8 mouse cellular contexts compared by ENCODE assay signal in the genomic region with DNA sequence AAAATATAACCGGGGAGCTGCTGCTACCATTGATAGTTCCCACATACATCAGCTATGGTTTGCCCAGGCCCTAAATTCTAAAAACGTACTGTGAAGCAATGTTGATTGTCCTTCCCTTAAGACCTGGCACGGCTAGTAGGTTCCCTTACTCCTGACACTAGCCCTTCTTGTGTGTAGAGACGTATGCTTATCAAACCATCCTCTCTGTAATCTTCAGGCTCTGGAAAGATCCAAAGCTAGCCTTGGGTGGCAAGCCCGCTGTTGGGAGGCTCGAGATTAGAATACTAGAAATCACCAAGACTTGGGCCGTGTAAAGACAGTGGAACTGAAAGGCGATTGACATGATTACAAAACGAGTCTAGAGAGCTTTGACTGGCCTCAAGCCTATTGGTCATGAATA. TPM values are rescaled to one million over a fixed set of nuclear protein-coding genes. Genes with fewer than 3 reads are reported as not detected.
DNase-seq lines count a peak whose midpoint lies in the region; ATAC-seq and TF ChIP-seq lines count a peak whose summit lies in the region.

No protein-coding gene starts in this region.

- TF ChIP-seq POLR2A in myocyte (IDR thresholded peaks at IDR 0.05; ENCODE audit: insufficient read length, low read depth), result no peak

- WGBS in intestine, embryonic 15.5 days, result 62% methylated on average over 9 of the region's 9 CpGs

- peak overlapping the region; percentile 84 for H3K4me2 ChIP-seq in intestine, embryonic 15.5 days (replicated peaks)
- peak overlapping the region; percentile 75 for H3K4me2 ChIP-seq in myocyte (ENCODE audit: low read depth)

- no peak for TF ChIP-seq CTCF in layer of hippocampus, adult 2 months (conservative IDR thresholded peaks at IDR 0.05)

- H3K36me3 ChIP-seq in intestine, embryonic 15.5 days, result 0 out of 2 replicates have a peak, but pooled peaks cover 2% of the 10 kb centered on the region
- peaks cover 7% of the 10 kb centered on the region for H3K36me3 ChIP-seq in myocyte (ENCODE audit: control insufficient read depth, insufficient read depth)

- H3K9ac ChIP-seq in intestine, embryonic 15.5 days, result peak overlapping the region; percentile 81

- H3K27me3 ChIP-seq in intestine, embryonic 15.5 days (replicated peaks), result no peaks in the 10 kb centered on the region; the same call in 1 of the 2 replicates
- H3K27me3 ChIP-seq in myocyte (ENCODE audit: control insufficient read depth, insufficient read depth, insufficient read length), result no peaks in the 10 kb centered on the region

- H3K79me2 ChIP-seq in myocyte (ENCODE audit: control insufficient read depth, insufficient read depth), result peaks cover 17% of the 10 kb centered on the region

- 0 out of 2 replicates have a peak, but pooled peaks cover 6% of the 10 kb centered on the region for H3K4me1 ChIP-seq in intestine, embryonic 15.5 days (replicated peaks)

- H3K27ac ChIP-seq in layer of hippocampus, adult 2 months, result peak overlapping the region; percentile 93
- H3K27ac ChIP-seq in intestine, embryonic 15.5 days, result no peak overlapping the region

- H3K9me3 ChIP-seq in intestine, embryonic 15.5 days, result no peaks in the 10 kb centered on the region

- H3ac ChIP-seq in myocyte (ENCODE audit: control insufficient read depth, insufficient read length), result peak overlapping the region; percentile 33

- no peak for DNase-seq in layer of hippocampus, adult 2 months (ENCODE audit: low spot score in 2 of 2)
- DNase-seq in layer of hippocampus, adult 8-10 months (ENCODE audit: low spot score in 2 of 2), result no peak
- peak; percentile 19 for DNase-seq in c-Kit-positive CD71-positive TER-119-positive erythroid progenitor cells, embryonic 14.5 days (ENCODE audit: low spot score)
- no peak for DNase-seq in right cerebral cortex, postnatal 25 days
- DNase-seq in cerebellum, adult 11 months, result no peak
- DNase-seq in adrenal gland, adult 2 months, result no peak

- ATAC-seq in intestine, embryonic 15.5 days, result no peak

- peak overlapping the region; percentile 83 for H3K4me3 ChIP-seq in layer of hippocampus, adult 2 months
- peak overlapping the region; percentile 95 for H3K4me3 ChIP-seq in intestine, embryonic 15.5 days (replicated peaks)
- H3K4me3 ChIP-seq in myocyte, result peak overlapping the region; percentile 41

TF ChIP-seq in myocyte, 11 proteins besides CTCF, POLR2A, EP300 and RAD21:
- no peak for TF ChIP-seq TCF3 (IDR thresholded peaks at IDR 0.05; ENCODE audit: insufficient read length, low read depth)
- no peak for TF ChIP-seq SRF (IDR thresholded peaks at IDR 0.05; ENCODE audit: control insufficient read depth, insufficient read length, low read depth)
- no peak for TF ChIP-seq POLR2AphosphoS2 (IDR thresholded peaks at IDR 0.05; ENCODE audit: insufficient read length, low read depth)
- no peak for TF ChIP-seq MAX (IDR thresholded peaks at IDR 0.05; ENCODE audit: low read depth)
- no peak for TF ChIP-seq CEBPB (IDR thresholded peaks at IDR 0.05; ENCODE audit: insufficient read depth, poor library complexity, severe bottlenecking)
- no peak for TF ChIP-seq MYOD1 (IDR thresholded peaks at IDR 0.05; ENCODE audit: control insufficient read depth in 1 of 3, insufficient read length in 2 of 3, low read depth in 2 of 3)
TF ChIP-seq in myocyte: peak in this region for 0.

RNA-seq across cellular contexts. Expression of a gene that starts 1.2 kb away (rescaled TPM):
- 10 to 100 TPM; 74.7 to 76.5 TPM for total RNA-seq in layer of hippocampus, adult 2 months (2021)
- total RNA-seq in layer of hippocampus, adult 8-10 months (2022), result 10 to 100 TPM; 66.6 to 85.9 (median 75.5) TPM
- polyA plus RNA-seq in intestine, embryonic 15.5 days (2015; fragmentation: Nextera tagmentation; extraction: Ambion mirVana), result 9.4 and 9.9 TPM in 2 replicates
- 15.7 TPM for polyA plus RNA-seq in myocyte (2012; fragmentation: generic; extraction: Trizol)
- 10 to 100 TPM; 43.4 to 54.9 TPM for total RNA-seq in adrenal gland, adult 2 months (2021)
- 31.0 and 38.5 TPM in 2 replicates for polyA plus RNA-seq in adrenal gland, adult 2 months (2012; rRNA removed)

RNA-seq across cellular contexts. Expression of a gene that starts 57.2 kb away (rescaled TPM):
- 10 to 100 TPM; 56.3 to 56.4 TPM for total RNA-seq in layer of hippocampus, adult 2 months (2021)
- total RNA-seq in layer of hippocampus, adult 8-10 months (2022), result 10 to 100 TPM; 47.5 to 57.8 (median 54.0) TPM
- polyA plus RNA-seq in intestine, embryonic 15.5 days (2015; fragmentation: Nextera tagmentation; extraction: Ambion mirVana), result 20.3 and 21.4 TPM in 2 replicates
- 11.6 TPM for polyA plus RNA-seq in myocyte (2012; fragmentation: generic; extraction: Trizol)
- 10 to 100 TPM; 49.9 to 89.2 TPM for total RNA-seq in adrenal gland, adult 2 months (2021)
- polyA plus RNA-seq in adrenal gland, adult 2 months (2012; rRNA removed), result 25.4 and 29.5 TPM in 2 replicates

Comparison
In these comparisons a context has a peak if more than half of its experiments do, and no peak if none do; other contexts are left out.
1. H3K4me3 ChIP-seq: peak in every context shown above with its lines; median percentile 95 in intestine, embryonic 15.5 days; 83 in layer of hippocampus, adult 2 months; 41 in myocyte.